Mouse (Mus musculus) liver, postnatal 0 days (tissue): ENCODE data around the gene Ablim1.

Experiments
- CTCF ChIP-seq: sonication (generic); IDR thresholded peaks from 2 replicates; pipeline ENCODE4 v1.5.1; 2016; ENCODE audit warnings: antibody characterized with exemption, low read depth
- EP300 ChIP-seq: IDR thresholded peaks from 2 replicates; pipeline ENCODE4 v1.6.1; 2016; ENCODE audit warnings: antibody characterized with exemption, low read depth, mild to moderate bottlenecking

GRCm38 (mm10) chr19:57313226-57313625 is 1.5 kb downstream of the Ablim1 start:
- TF ChIP-seq EP300 (no peak), CTCF (no peak)
